Mouse (Mus musculus) kidney, embryonic 16.5 days (tissue): ENCODE data around the gene Gadd45b. TPM values are rescaled to one million over a fixed set of nuclear protein-coding genes. Genes with fewer than 3 reads are reported as not detected.

Experiments
- ATAC-seq: fragments of 200-750 bp; cut with Nextera tagmentation; 2 replicates; pipeline ENCODE4 v1.8.0; 2017; ENCODE audit warnings: moderate TSS enrichment; ENCODE audit not compliant: low FRiP score, low TSS enrichment
- H3K27ac ChIP-seq: fragments of 300-500 bp; sonication (generic); 2 replicates; pipeline ENCODE4 v1.5.1; 2014; ENCODE audit warnings: low read length
- H3K27me3 ChIP-seq: fragments of 300-500 bp; sonication (generic); 2 replicates; pipeline ENCODE4 v1.6.1; 2014; ENCODE audit warnings: low read length, control low read depth, mixed read lengths; ENCODE audit not compliant: insufficient read depth
- H3K36me3 ChIP-seq: fragments of 300-500 bp; sonication (generic); 2 replicates; pipeline ENCODE4 v1.6.1; 2014; ENCODE audit warnings: low read length, control low read depth, mixed read lengths; ENCODE audit not compliant: insufficient read depth
- H3K4me1 ChIP-seq: fragments of 300-500 bp; sonication (generic); 2 replicates; pipeline ENCODE4 v1.6.1; 2014; ENCODE audit warnings: low read length, control low read depth, mixed read lengths; ENCODE audit not compliant: insufficient read depth
- H3K4me2 ChIP-seq: fragments of 300-500 bp; sonication (generic); replicated peaks from 2 replicates; pipeline ENCODE4 v1.6.1; 2014; ENCODE audit warnings: low read depth, low read length
- H3K4me3 ChIP-seq: fragments of 300-500 bp; sonication (generic); 2 replicates; pipeline ENCODE4 v1.5.1; 2014; ENCODE audit warnings: mild to moderate bottlenecking, low read length
- H3K9ac ChIP-seq: fragments of 300-500 bp; sonication (generic); replicated peaks from 2 replicates; pipeline ENCODE4 v1.6.1; 2014; ENCODE audit warnings: low read length
- H3K9me3 ChIP-seq: fragments of 300-500 bp; sonication (generic); 2 replicates; pipeline ENCODE4 v1.6.1; 2016; ENCODE audit warnings: low read length, control low read depth
- WGBS: fragments of 180-500 bp; shearing (Covaris S2); extraction: QIAGEN DNeasy Blood & Tissue Kit; methylation state at CpG from one replicate; pipeline ENCODE4 v1.1.7; 2014; 5-methylcytosine and 5-hydroxymethylcytosine counted together
- polyA plus RNA-seq: library from polyadenylated mRNA; unstranded; fragments of >200 nt; fragmentation: Nextera tagmentation; extraction: Ambion mirVana; gene quantifications from 2 replicates; pipeline ENCODE4 v1.2.1, GENCODE M21; 2015

The Gadd45b gene
- polyA plus RNA-seq, 1 experiment from 2014 or later = 24.1 TPM

GRCm38 (mm10) chr10:80921923-80922322, 8.0 kb upstream of the Gadd45b start:
- WGBS = 4% methylated on average over 16 of the region's 16 CpGs
- H3K4me2 ChIP-seq = peak overlapping the region; percentile 55
- peak overlapping the region; percentile 34 for H3K4me3 ChIP-seq
- H3K9me3 ChIP-seq = no peaks in the 10 kb centered on the region
- no peaks in the 10 kb centered on the region for H3K36me3 ChIP-seq
- H3K9ac ChIP-seq = peak overlapping the region; percentile 61
- ATAC-seq = no peak
- H3K27me3 ChIP-seq = no peaks in the 10 kb centered on the region
- H3K27ac ChIP-seq = peak overlapping the region; percentile 57; the same call in 1 of the 2 replicates
- peaks cover 14% of the 10 kb centered on the region for H3K4me1 ChIP-seq

DNA sequence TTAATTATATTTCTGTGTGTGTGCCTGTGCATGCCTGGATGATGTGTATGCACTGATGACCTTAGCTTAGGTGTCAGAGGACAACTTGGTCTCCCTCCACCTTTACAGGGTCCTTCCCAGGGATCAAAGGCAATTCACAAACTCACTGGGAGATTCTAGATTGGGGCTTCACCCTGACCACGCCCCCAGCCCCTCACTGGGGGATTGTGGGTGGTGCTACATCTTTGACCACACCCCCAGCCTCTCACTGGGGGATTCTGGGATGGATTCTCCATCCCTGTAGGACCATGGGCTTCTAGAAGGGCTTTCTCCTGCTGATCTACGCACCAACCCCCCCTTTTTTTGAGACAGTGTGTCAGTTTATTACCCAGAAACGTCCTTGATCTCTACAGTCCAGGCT, 4.4 kb upstream of the Gadd45b start:
- Histone ChIP-seq H3K27ac (no peak overlapping the region), H3K4me1 (peaks cover 21% of the 10 kb centered on the region), H3K27me3 (peaks cover 1% of the 10 kb centered on the region; the same call in 1 of the 2 replicates), H3K4me3 (no peak overlapping the region), H3K36me3 (no peaks in the 10 kb centered on the region), H3K4me2 (no peak overlapping the region), H3K9ac (no peak overlapping the region), H3K9me3 (no peaks in the 10 kb centered on the region)
- 54% methylated on average over 3 of the region's 3 CpGs for whole genome bisulfite sequencing
- ATAC-seq = no peak

- Histone ChIP-seq H3K9ac (peak overlapping the region; percentile 71), H3K4me3 (peak overlapping the region; percentile 59), H3K36me3 (no peaks in the 10 kb centered on the region), H3K4me1 (peaks cover 46% of the 10 kb centered on the region), H3K9me3 (no peaks in the 10 kb centered on the region), H3K4me2 (peak overlapping the region; percentile 93), H3K27ac (peak overlapping the region; percentile 90), H3K27me3 (peaks cover 33% of the 10 kb centered on the region)
- WGBS = under 1% methylated on average over 48 of the region's 48 CpGs
- ATAC-seq = peak; percentile 22; the same call in 1 of the 2 replicates
Measured at GRCm38 (mm10) chr10:80928586-80929298, 1.1 kb upstream of the Gadd45b start.

GRCm38 (mm10) chr10:80930361-80931152, 684 bp downstream of the Gadd45b start:
- Histone ChIP-seq H3K4me3 (peak overlapping the region; percentile 64), H3K4me2 (peak overlapping the region; percentile 93), H3K4me1 (peaks cover 49% of the 10 kb centered on the region), H3K9me3 (no peaks in the 10 kb centered on the region), H3K9ac (peak overlapping the region; percentile 81), H3K36me3 (no peaks in the 10 kb centered on the region), H3K27me3 (peaks cover 44% of the 10 kb centered on the region), H3K27ac (0 out of 2 replicates have a peak overlapping the region, but pooled peaks have one; percentile 17)
- ATAC-seq = no peak
- under 1% methylated on average over 45 of the region's 45 CpGs for WGBS

DNA sequence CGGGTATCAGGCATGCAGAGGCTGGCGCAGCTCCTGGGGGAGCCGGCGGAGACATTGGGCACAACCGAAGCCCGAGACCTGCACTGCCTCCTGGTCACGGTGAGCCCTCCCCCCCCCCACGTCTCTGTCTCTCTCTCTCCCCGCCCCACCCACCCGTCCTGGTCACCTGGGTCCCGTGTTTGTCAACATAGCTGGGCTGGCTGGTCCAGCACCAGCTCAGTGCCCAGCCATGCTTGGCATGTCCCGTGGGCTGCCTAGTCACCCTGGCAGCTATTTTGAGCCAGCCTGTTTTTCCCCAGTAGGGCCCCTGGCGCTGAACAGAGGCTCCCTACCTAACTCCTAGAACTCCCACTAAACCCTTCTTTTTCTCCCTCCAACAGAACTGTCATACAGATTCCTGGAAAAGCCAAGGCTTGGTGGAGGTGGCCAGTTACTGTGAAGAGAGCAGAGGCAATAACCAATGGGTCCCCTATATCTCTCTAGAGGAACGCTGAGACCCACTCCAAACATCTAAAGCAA, 1.3 kb downstream of the Gadd45b start:
- ATAC-seq = no peak
- Histone ChIP-seq H3K27ac (no peak overlapping the region), H3K9ac (peak overlapping the region; percentile 81), H3K27me3 (peaks cover 46% of the 10 kb centered on the region), H3K4me1 (peaks cover 56% of the 10 kb centered on the region), H3K4me3 (peak overlapping the region; percentile 64), H3K36me3 (no peaks in the 10 kb centered on the region), H3K4me2 (peak overlapping the region; percentile 93), H3K9me3 (no peaks in the 10 kb centered on the region)
- 7% methylated on average over 11 of the region's 14 CpGs for WGBS

DNA sequence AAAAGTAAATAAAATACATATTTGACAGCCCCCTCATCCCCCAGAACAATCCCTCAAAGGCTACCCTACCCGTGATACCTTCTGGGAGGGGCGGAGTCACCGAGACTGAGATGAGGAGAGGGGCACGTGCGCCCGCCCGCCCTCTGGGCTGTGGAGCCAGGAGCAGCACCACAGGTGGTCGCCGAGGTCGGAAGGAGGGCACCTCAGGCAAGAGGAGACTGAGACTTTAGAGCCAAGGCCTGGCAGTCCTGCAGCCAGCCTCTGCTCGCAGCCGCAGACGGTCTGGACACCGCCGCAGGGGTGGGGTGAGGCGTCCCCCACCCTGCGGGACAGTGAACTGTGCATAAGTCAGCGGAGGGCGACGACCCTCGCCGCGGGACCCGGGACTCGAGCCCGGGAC, 1.8 kb downstream of the Gadd45b start:
- Histone ChIP-seq H3K4me2 (peak overlapping the region; percentile 93), H3K4me3 (peak overlapping the region; percentile 64), H3K9me3 (no peaks in the 10 kb centered on the region), H3K27ac (no peak overlapping the region), H3K9ac (peak overlapping the region; percentile 57), H3K4me1 (peaks cover 60% of the 10 kb centered on the region), H3K27me3 (peaks cover 46% of the 10 kb centered on the region), H3K36me3 (no peaks in the 10 kb centered on the region)
- no peak for ATAC-seq
- 2% methylated on average over 26 of the region's 26 CpGs for WGBS

- Histone ChIP-seq H3K4me3 (peak overlapping the region; percentile 64), H3K27ac (no peak overlapping the region), H3K9me3 (no peaks in the 10 kb centered on the region), H3K4me1 (peaks cover 66% of the 10 kb centered on the region), H3K27me3 (peaks cover 46% of the 10 kb centered on the region), H3K36me3 (no peaks in the 10 kb centered on the region), H3K9ac (peak overlapping the region; percentile 52), H3K4me2 (peak overlapping the region; percentile 93)
- under 1% methylated on average over 20 of the region's 20 CpGs for WGBS
- ATAC-seq = no peak
Measured at GRCm38 (mm10) chr10:80932206-80932605, 2.3 kb downstream of the Gadd45b start.

- peak overlapping the region; percentile 93 for H3K4me2 ChIP-seq
- WGBS = 4% methylated on average over 17 of the region's 17 CpGs
- H3K9me3 ChIP-seq = no peaks in the 10 kb centered on the region
- no peak for ATAC-seq
- H3K27me3 ChIP-seq = peaks cover 46% of the 10 kb centered on the region
- H3K4me1 ChIP-seq = peaks cover 72% of the 10 kb centered on the region
- H3K27ac ChIP-seq = no peak overlapping the region
- peak overlapping the region; percentile 52 for H3K9ac ChIP-seq
- H3K4me3 ChIP-seq = peak overlapping the region; percentile 64
- H3K36me3 ChIP-seq = no peaks in the 10 kb centered on the region
Measured at GRCm38 (mm10) chr10:80932700-80933420, 3.0 kb downstream of the Gadd45b start.

GRCm38 (mm10) chr10:80933421-80933979, 3.6 kb downstream of the Gadd45b start:
- Histone ChIP-seq H3K36me3 (no peaks in the 10 kb centered on the region), H3K4me2 (peak overlapping the region; percentile 93), H3K4me3 (peak overlapping the region; percentile 23), H3K27me3 (peaks cover 46% of the 10 kb centered on the region), H3K9ac (peak overlapping the region; percentile 18; the same call in 1 of the 2 replicates), H3K9me3 (no peaks in the 10 kb centered on the region), H3K27ac (no peak overlapping the region), H3K4me1 (peaks cover 77% of the 10 kb centered on the region)
- ATAC-seq = no peak
- WGBS = 2% methylated on average over 21 of the region's 21 CpGs
